Mouse (Mus musculus) spleen, postnatal 36 days (tissue): ENCODE measurements around the gene 4930503B20Rik.

ENCODE experiments used
- DNase-seq, 2 experiments: peaks; one replicate each; pipeline ENCODE4 v3.0.0; 2022; ENCODE audit warnings: low spot score in 2 of 2, mixed read lengths in 1 of 2

The 4930503B20Rik gene

GRCm38 (mm10) chr3:146652431-146652830 is 1.3 kb upstream of the 4930503B20Rik start:
- DNase-seq: no peak

DNA sequence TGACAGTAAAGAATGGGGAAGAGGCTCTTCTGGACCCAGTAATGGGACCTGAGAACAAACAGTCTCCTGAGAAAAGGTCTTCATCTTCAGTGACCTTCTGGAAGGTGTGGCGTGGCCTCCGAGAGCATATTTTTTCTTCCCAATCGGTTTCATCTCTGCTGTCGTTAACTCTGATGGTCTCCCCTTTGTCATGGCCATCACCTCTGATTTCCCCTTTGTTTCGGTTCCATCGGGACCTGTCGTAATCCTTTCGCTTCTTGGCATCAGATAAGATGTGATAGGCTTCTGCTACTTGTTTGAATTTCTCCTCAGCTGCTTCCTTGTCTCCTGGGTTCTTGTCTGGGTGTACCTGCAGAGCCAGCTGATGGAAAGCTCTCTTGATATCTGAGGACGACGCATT is 401 bp downstream of the 4930503B20Rik start:
- DNase-seq: no peak

DNA sequence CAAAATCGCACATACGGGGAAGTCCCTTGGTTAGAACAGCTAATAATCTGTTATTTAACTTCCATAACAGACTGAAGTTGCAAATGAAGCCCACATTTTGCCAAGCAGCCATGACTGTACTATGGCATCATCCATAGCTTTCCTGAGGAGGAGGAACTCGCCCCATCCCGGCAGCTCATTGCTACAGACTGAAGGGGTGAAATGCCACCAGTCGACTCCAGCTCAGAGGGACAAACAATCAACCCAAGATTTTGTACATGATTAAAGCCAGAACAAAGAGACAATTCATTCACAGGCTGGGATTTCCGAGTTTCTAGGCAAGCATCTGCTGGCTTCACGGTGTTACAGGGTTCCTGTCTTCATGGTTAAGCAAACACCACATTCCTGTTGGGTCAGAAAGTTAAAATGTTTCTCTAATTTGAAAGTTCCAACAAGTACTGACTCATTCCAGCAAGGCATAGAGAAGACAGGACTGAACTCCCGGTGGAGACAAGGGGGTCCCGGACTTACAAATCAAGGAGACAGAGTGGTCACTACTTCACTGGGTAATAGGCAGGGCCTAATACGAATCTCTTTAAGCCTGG is 1.7 kb downstream of the 4930503B20Rik start:
- no peak for DNase-seq

GRCm38 (mm10) chr3:146641818-146642427 is 9.2 kb downstream of the 4930503B20Rik start:
- DNase-seq: peak in 1 of 2 experiments; percentile 5

DNA sequence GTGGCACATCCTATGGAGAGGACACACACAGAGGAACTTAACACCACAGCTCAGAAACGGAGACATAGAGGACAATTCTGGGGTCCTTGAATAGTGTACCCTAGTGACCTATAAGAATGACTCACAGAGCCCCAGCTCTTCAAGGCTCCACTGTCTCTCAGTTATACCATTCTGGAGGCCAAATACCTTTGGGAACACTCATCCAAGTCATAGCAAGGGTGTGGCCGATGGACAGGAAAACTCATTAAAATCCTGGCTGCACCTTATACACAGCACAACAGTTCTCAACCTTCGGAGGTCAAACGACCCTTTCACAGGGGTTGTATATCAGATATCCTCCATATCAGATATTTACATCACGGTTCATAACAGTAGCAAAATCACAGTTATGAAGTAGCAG is 18.6 kb downstream of the 4930503B20Rik start:
- no peak for DNase-seq

- DNase-seq: no peak
Observed at GRCm38 (mm10) chr3:146628227-146628982, 22.7 kb downstream of the 4930503B20Rik start.

DNA sequence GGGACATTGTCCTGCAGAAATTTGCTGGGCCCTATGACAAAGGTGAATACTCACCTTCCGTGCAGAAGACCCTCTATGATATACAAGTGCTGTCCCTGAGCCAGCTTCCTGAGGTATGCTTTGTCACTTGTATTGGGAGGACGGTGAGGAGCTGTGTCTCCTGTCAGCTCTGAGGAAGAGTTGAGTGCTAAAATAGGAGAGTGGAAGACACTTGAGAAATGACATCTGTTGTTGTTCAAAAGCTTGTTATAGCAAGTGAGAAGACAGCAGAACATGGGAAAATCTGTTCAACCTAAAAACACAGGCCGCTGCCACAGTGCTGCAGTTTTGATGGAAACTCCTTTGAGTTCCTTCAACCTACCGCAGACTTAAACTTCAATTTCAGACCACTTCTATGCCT is 25.4 kb downstream of the 4930503B20Rik start:
- DNase-seq: no peak

DNA sequence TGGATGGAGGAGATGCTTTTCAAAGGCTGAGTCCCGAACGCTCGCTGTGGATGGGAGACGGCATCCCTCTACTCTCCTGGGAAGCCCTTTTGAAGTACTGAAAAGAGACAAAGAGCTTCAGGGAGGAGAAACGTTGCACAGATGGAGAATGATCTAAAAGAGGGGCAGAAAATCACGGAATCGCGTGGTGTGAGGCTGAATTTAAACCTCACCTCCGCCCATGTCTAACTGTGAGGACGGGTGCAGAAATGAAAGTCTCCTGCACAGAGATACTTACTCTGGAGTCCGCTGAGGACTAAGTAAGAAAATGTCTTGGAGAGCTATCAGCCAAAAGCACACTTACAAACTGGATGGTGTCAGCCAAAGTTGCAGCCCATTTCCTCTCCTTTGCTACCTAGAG is 29.2 kb downstream of the 4930503B20Rik start:
- no peak for DNase-seq

DNA sequence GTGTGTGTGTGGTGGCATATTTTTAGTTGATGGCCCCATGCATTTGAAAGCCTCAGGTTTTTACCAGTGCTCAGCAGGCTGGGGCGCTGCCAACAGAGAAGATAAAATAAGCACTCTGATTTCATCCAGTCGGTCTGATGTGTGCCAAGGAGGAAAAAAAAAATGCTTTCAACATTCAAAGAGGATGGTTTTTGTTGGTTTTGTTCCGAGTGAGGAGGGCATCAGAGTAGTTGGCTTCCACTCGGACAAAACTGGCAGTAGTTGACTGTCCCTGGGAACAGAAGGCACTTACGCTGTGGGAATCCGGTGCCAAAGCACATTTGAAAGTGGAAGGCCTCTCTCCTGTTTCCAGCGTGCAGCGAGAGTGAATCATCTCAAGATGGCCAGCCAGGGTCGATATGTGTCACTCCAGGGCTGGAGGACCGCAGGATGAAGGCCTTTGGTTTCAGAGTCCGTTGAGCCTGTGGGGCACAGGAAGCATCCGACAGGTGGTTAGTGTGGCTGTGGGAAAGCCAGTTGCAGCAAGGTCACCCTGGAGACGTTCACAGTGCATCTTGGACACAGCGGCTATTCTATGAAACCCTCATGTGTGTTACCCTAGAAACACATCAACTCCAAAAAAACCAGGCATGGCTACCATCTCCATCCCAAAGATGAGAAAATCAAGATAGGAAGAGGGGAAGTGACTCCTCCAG is 30.4 kb downstream of the 4930503B20Rik start:
- no peak for DNase-seq

GRCm38 (mm10) chr3:146620101-146620500 is 31.0 kb downstream of the 4930503B20Rik start:
- DNase-seq: no peak

DNA sequence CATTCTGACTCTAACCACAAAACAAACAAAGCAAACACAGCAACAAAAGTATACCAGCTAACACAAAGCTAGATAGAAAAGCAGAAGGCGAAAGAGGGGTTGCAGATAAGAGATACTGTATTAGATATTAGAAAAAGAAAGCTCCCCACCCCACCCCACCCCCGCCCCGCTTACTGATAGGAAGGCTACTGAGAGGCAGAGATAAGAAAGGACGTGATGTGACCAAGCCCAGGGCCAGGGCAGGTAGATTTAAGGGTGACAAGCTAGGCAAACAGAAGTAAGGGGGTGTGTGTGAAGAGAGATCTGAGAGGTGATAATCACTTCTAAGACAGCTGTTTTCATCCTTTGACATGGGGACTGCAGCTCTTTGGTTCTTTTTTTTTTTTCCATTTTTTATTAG is 32.8 kb downstream of the 4930503B20Rik start:
- no peak for DNase-seq

DNA sequence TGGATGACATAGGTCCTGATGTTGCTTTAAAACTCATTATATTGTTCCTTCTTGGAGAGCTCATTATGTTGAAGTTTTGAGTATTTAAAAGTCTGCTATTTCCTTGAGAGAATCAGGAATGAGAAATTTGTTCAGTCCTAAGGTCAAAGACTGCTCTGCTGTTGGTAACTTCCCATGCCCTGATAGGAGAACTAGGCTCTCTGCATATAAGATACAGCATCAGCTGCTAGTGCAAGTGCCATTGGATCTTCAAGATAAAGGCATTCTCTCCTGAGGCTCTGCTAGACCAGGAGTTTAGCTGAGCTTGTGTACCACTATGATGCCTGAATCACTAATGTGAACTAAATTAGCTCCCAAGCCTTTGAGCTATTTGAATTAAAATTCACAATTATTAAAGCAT is 33.2 kb downstream of the 4930503B20Rik start:
- no peak for DNase-seq

GRCm38 (mm10) chr3:146616533-146617283 is 34.4 kb downstream of the 4930503B20Rik start:
- peak in 1 of 2 experiments; percentile 7 for DNase-seq

GRCm38 (mm10) chr3:146615496-146615895 is 35.6 kb downstream of the 4930503B20Rik start, which contains the start of gene Dnase2b:
Dnase2b (minus strand) TSS chr3:146615596.
- no peak for DNase-seq

DNA sequence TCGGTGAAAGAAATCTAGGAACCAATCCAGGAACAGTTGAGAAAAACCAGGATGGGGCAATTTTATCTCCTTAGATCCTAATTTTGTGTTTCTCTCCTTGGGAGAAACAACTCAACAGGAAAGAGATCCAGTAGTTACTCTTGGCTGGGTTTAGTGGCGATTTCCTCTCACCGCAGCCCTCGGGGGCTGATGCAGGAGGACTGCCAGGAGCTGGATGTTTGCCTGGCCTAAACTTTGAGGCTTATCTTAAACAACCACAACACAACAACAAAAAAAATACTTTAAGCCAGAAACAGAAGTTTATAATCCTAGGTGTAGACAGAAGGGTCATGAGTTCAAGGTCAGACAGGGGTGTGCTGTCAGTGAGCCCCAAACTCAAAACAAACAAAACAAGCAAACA is 39.3 kb downstream of the 4930503B20Rik start:
- DNase-seq: no peak

GRCm38 (mm10) chr3:146611261-146611660 is 39.9 kb downstream of the 4930503B20Rik start:
- no peak for DNase-seq

DNA sequence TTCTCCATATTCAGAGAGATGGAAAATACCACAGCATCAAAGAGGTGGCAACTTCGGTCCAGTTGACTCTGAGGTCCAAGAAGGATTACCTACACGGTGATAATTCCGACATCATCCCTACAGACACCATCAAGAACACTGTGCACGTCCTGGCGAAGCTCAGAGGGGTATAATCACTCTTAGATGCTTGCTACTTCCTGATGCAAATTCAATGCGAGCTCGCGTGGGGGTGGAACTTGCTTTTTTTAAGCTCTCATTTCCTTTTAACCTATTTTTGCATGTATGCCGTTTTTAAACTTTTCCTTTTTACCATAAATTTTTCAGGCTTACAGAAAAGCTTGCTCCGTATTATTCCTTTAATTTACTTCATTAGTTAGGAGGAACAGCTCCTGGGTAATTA is 40.8 kb downstream of the 4930503B20Rik start:
- no peak for DNase-seq

DNA sequence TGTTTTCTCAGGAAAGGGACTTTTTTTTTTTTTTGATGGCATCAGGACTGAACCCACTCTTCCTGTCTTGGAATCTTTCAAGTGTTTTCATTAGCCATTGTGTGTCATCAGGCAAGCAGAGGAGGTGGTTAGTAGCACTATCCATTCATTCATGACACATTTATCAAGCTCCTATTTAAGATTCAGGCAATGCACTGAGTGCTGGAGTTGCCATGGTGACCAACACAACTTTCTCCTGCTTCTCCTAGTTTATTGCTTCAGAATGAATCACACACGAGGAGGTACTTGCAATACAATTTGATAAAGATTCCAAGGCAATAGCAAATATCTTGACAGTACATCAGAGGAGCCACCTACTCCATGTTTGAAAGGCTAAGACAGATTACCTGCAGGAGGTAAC is 43.7 kb downstream of the 4930503B20Rik start:
- DNase-seq: no peak

DNA sequence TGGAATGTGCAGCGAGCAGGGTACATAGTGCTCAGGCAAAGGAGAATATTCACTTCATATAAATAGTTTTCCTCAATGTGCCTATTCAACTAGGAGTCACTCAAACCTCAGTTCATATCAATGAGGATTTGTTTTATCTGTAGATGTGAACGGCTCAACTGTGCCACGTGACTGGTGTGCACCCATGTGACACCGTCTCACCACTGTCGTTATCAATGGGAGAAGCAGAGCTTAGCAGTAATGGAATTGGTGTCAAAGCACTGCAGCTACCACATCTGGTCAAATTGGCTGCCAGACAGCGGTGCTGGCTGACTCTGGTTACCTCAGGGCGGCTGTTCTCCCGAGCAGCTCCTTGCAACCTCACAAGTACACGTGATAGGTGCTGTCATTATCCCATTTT is 46.5 kb downstream of the 4930503B20Rik start:
- DNase-seq: no peak

- no peak for DNase-seq
Observed at GRCm38 (mm10) chr3:146602531-146602930, 48.6 kb downstream of the 4930503B20Rik start.

GRCm38 (mm10) chr3:146601205-146601604 is 49.9 kb downstream of the 4930503B20Rik start:
- no peak for DNase-seq
